In the genomic region with DNA sequence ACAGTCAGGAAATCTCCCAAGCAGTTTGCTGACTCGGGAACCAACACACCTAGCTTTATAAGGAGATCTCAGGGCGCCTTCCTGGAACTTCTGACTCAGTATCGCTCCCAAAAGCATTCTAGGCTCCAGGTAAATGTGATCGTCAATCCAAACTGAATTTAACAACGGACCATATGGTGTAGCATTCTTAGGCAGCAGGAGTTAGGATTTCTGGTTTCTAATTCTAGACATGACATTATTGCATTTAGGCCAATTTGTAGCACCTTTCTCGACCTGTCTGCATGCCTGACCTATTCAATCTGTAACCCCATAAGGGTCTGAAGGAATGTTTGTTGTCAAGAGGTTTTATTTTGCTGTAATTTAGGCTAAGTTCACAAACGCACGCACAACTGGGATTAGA, we compare ENCODE assay signal across 9 mouse cellular contexts. TPM values are rescaled to one million over a fixed set of nuclear protein-coding genes. Genes with fewer than 3 reads are reported as not detected.
A peak's percentile ranks its signal among the peaks of the same experiment; 100 is the strongest.
DNase-seq lines count a peak whose midpoint lies in the region; ATAC-seq and TF ChIP-seq lines count a peak whose summit lies in the region.
"Had no signal": no experiment of that assay in that cellular context is flagged by ENCODE, and none has a peak within 500 bp of the region (broad histone marks: within the 10 kb centered on the region; RNA-seq: fewer than 3 reads in every experiment).

No protein-coding gene starts in this region.

- no peak for ATAC-seq in heart, embryonic 12.5 days (ENCODE audit: insufficient number of reproducible peaks, low FRiP score)

- TF ChIP-seq POLR2A in bone marrow macrophage, adult 2 months (IDR thresholded peaks at IDR 0.05; ENCODE audit: borderline replicate concordance, low read depth, low read length) = no peak

- 66% methylated on average over 8 of the region's 8 CpGs for WGBS in heart, embryonic 12.5 days
- 80% methylated on average over 8 of the region's 8 CpGs for WGBS in hindbrain, embryonic 10.5 days
- WGBS in macrophage (ENCODE audit: missing documents) = 92% methylated on average over 8 of the region's 8 CpGs

- peak overlapping the region; percentile 92; the same call in 1 of the 2 replicates for H3K27ac ChIP-seq in heart, embryonic 12.5 days (ENCODE audit: poor library complexity, severe bottlenecking)
- H3K27ac ChIP-seq in bone marrow macrophage, adult 2 months (ENCODE audit: insufficient read depth, low read depth, low read length) = no peak overlapping the region
- peak overlapping the region; percentile 94 for H3K27ac ChIP-seq in hindbrain, embryonic 10.5 days
- peak overlapping the region; percentile 90; the same call in 1 of the 2 replicates for H3K27ac ChIP-seq in macrophage

- H3K9me3 ChIP-seq in heart, embryonic 12.5 days (replicated peaks) = no peaks in the 10 kb centered on the region
- no peaks in the 10 kb centered on the region for H3K9me3 ChIP-seq in hindbrain, embryonic 10.5 days

- no peaks in the 10 kb centered on the region for H3K79me2 ChIP-seq in macrophage (ENCODE audit: inconsistent target)

- H3K27me3 ChIP-seq in heart, embryonic 12.5 days (replicated peaks) = no peaks in the 10 kb centered on the region
- no peaks in the 10 kb centered on the region for H3K27me3 ChIP-seq in hindbrain, embryonic 10.5 days (ENCODE audit: insufficient read depth, poor library complexity, severe bottlenecking)
- H3K27me3 ChIP-seq: Patski had no signal

- H3K4me3 ChIP-seq in heart, embryonic 12.5 days = peak overlapping the region; percentile 56; the same call in 1 of the 2 replicates
- peak overlapping the region; percentile 71; the same call in 1 of the 2 replicates for H3K4me3 ChIP-seq in bone marrow macrophage, adult 2 months (ENCODE audit: insufficient read depth, low read length)
- H3K4me3 ChIP-seq in hindbrain, embryonic 10.5 days = peak overlapping the region; percentile 63
- peak overlapping the region; percentile 65 for H3K4me3 ChIP-seq in macrophage (ENCODE audit: inconsistent target)

- H3K4me1 ChIP-seq in heart, embryonic 12.5 days (replicated peaks) = peaks cover 8% of the 10 kb centered on the region; the same call in 1 of the 2 replicates
- peaks cover 4% of the 10 kb centered on the region; the same call in 1 of the 2 replicates for H3K4me1 ChIP-seq in bone marrow macrophage, adult 2 months (ENCODE audit: control insufficient read depth, insufficient read depth, low read length)
- peaks cover 19% of the 10 kb centered on the region for H3K4me1 ChIP-seq in hindbrain, embryonic 10.5 days (replicated peaks)

- no peak for TF ChIP-seq CTCF in bone marrow macrophage, adult 2 months (IDR thresholded peaks at IDR 0.05; ENCODE audit: low read depth, low read length)

- intact Hi-C loops in heart, postnatal 36 days (cut with DNase I) = loop anchor here (1.0 kb wide), 1 partner anchor 119 kb away; a partner anchor contains a TSS
- intact Hi-C loops in left cerebral cortex, postnatal 36 days (cut with DNase I) = loop anchor here (5.0 kb wide), 1 partner anchor 118 kb away; a partner anchor contains a TSS

- DNase-seq in heart, postnatal 36 days = no peak
- DNase-seq in hindbrain, embryonic 10.5 days (ENCODE audit: low spot score) = no peak
- DNase-seq in urinary bladder, adult 2 months (ENCODE audit: low spot score) = no peak
- DNase-seq in left cerebral cortex, postnatal 36 days (ENCODE audit: low spot score in 2 of 2) = no peak
- no peak for DNase-seq in layer of hippocampus, postnatal 10 days (ENCODE audit: low spot score in 2 of 2)

- H3K9ac ChIP-seq in heart, embryonic 12.5 days = peak overlapping the region; percentile 70

- H3K4me2 ChIP-seq in heart, embryonic 12.5 days = peak overlapping the region; percentile 65

- H3K36me3 ChIP-seq in heart, embryonic 12.5 days = no peaks in the 10 kb centered on the region
- H3K36me3 ChIP-seq in hindbrain, embryonic 10.5 days = no peaks in the 10 kb centered on the region
- H3K36me3 ChIP-seq in macrophage (ENCODE audit: inconsistent target) = no peaks in the 10 kb centered on the region

RNA-seq across cellular contexts. Expression of a gene that starts 0.9 kb away (rescaled TPM):
- polyA plus RNA-seq in heart, embryonic 12.5 days (2016; fragmentation: Nextera tagmentation; extraction: Ambion mirVana) = 36.4 and 39.5 TPM in 2 replicates
- total RNA-seq in heart, postnatal 36 days (2021) = 10 to 100 TPM; 11.9 to 13.4 TPM
- polyA plus RNA-seq in bone marrow macrophage, adult 2 months (2012; ENCODE audit: insufficient read depth, insufficient read length, missing spikeins) = 17.8 and 21.3 TPM in 2 replicates
- 35.5 and 41.5 TPM in 2 replicates for polyA plus RNA-seq in hindbrain, embryonic 10.5 days (2016; fragmentation: Nextera tagmentation; extraction: Ambion mirVana)
- 10 to 100 TPM in 7 of 26 experiments, 1 to 10 TPM in 19; 2.2 to 13.3 (median 9.2) TPM for total RNA-seq in macrophage (2018; cell fraction: chromatin; rRNA removed)
- 10 to 100 TPM in 15 of 26 experiments, 1 to 10 TPM in 11; 8.3 to 13.0 (median 10.7) TPM for total RNA-seq in macrophage (2018; cell fraction: cytosol; rRNA removed)
- total RNA-seq in macrophage (2018; cell fraction: nucleus; rRNA removed) = 10 to 100 TPM in 8 of 26 experiments, 1 to 10 TPM in 18; 5.1 to 13.0 (median 8.7) TPM
- 9.8 to 14.2 TPM (median 12.1 TPM) in 3 replicates for polyA plus RNA-seq in macrophage (2018)
- polyA plus RNA-seq in urinary bladder, adult 2 months (2012; rRNA removed) = 25.0 TPM in 2 replicates
- total RNA-seq in left cerebral cortex, postnatal 36 days (2021) = 10 to 100 TPM; 12.8 to 13.8 TPM
- total RNA-seq in layer of hippocampus, postnatal 10 days (2021) = 10 to 100 TPM; 17.7 to 27.3 TPM

RNA-seq across cellular contexts. Expression of a gene that starts 7.8 kb away (rescaled TPM):
- 1.4 and 2.3 TPM in 2 replicates for polyA plus RNA-seq in heart, embryonic 12.5 days (2016; fragmentation: Nextera tagmentation; extraction: Ambion mirVana)
- total RNA-seq in heart, postnatal 36 days (2021) = 1 to 10 TPM in 1 of 2 experiments, under 1 TPM in 1; 0.92 to 1.4 TPM
- polyA plus RNA-seq in bone marrow macrophage, adult 2 months (2012; ENCODE audit: insufficient read depth, insufficient read length, missing spikeins) = not detected in 2 replicates
- polyA plus RNA-seq in hindbrain, embryonic 10.5 days (2016; fragmentation: Nextera tagmentation; extraction: Ambion mirVana) = 0.84 and 1.1 TPM in 2 replicates
- total RNA-seq in macrophage (2018; cell fraction: chromatin; rRNA removed) = 1 to 10 TPM in 4 of 26 experiments, under 1 TPM in 2, not detected in 20; 0.35 to 9.8 (median 4.2) TPM
- 1 to 10 TPM in 2 of 26 experiments, under 1 TPM in 5, not detected in 19; 0.03 to 2.1 (median 0.16) TPM for total RNA-seq in macrophage (2018; cell fraction: cytosol; rRNA removed)
- total RNA-seq in macrophage (2018; cell fraction: nucleus; rRNA removed) = 1 to 10 TPM in 5 of 26 experiments, under 1 TPM in 2, not detected in 19; 0.10 to 4.2 (median 2.7) TPM
- not detected in 3 replicates for polyA plus RNA-seq in macrophage (2018)
- polyA plus RNA-seq in urinary bladder, adult 2 months (2012; rRNA removed) = 6.8 and 8.6 TPM in 2 replicates
- total RNA-seq in left cerebral cortex, postnatal 36 days (2021) = 10 to 100 TPM; 46.0 to 47.0 TPM
- total RNA-seq in layer of hippocampus, postnatal 10 days (2021) = 10 to 100 TPM; 23.5 to 24.7 TPM
